Mouse (Mus musculus): ENCODE results near the gene Cntn5. TPM values are rescaled to one million over a fixed set of nuclear protein-coding genes. Genes with fewer than 3 reads are reported as not detected.

The Cntn5 gene
- polyA plus RNA-seq, 1 experiment = not detected

DNA sequence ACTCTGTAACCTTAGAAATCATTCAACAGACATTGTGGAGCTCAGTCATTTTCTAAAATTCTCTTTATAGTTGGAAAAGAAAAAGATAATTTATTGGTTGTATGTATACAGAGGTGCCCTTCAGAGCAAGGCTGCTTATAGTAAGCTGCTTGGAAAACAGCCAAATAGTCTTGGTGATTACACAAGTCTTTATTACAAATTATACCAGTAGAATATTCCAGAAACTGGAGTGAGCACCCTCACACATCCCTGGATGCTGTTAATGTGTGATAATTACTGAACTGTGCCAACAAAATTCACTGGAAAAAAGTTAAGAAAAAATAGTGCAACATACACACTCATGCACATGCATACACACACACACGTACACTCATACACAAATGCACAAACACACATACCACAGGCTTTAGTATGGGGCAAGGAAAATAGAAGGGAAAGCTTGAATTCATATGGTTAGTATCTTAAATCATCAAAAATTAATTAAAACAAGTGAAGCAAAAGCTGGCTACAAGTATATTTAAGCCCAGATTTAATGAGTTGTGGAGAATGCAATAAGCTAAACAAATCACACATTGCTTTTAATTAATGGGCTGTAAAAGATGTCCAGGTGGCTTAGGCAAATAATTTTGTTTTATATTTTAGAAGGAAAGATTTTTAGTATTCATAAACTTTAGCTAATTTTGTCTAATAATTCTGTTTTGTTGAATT, 783.1 kb downstream of the Cntn5 start:
- H3K36me3 ChIP-seq (ENCODE audit: control insufficient read depth, insufficient read depth) = no peaks in the 10 kb centered on the region
- TF ChIP-seq POLR2AphosphoS2 (IDR thresholded peaks at IDR 0.05; ENCODE audit: insufficient read length, low read depth) (no peak), POLR2A (IDR thresholded peaks at IDR 0.05; ENCODE audit: insufficient read length, low read depth) (no peak), USF1 (IDR thresholded peaks at IDR 0.05; ENCODE audit: low read depth) (no peak), TCF12 (IDR thresholded peaks at IDR 0.05; ENCODE audit: insufficient read depth, poor library complexity, severe bottlenecking) (no peak), MYOG (IDR thresholded peaks at IDR 0.05; ENCODE audit: control insufficient read depth in 1 of 3, insufficient read depth in 1 of 3, insufficient read length in 2 of 3, low read depth in 2 of 3) (no peak), MAX (IDR thresholded peaks at IDR 0.05; ENCODE audit: low read depth) (no peak), MYOD1 (IDR thresholded peaks at IDR 0.05; ENCODE audit: control insufficient read depth in 1 of 3, insufficient read length in 2 of 3, low read depth in 2 of 3) (no peak), SRF (IDR thresholded peaks at IDR 0.05; ENCODE audit: control insufficient read depth, insufficient read length, low read depth) (no peak), REST (IDR thresholded peaks at IDR 0.05; ENCODE audit: insufficient read depth, insufficient read length) (no peak), CEBPB (IDR thresholded peaks at IDR 0.05; ENCODE audit: insufficient read depth, poor library complexity, severe bottlenecking) (no peak), E2F4 (IDR thresholded peaks at IDR 0.05; ENCODE audit: insufficient read depth) (no peak), TCF3 (IDR thresholded peaks at IDR 0.05; ENCODE audit: insufficient read length, low read depth) (no peak)
- H3K4me3 ChIP-seq = no peak overlapping the region
- no peak overlapping the region for H3ac ChIP-seq (ENCODE audit: control insufficient read depth, insufficient read length)
- no peaks in the 10 kb centered on the region for H3K27me3 ChIP-seq (ENCODE audit: control insufficient read depth, insufficient read depth, insufficient read length)
- no peaks in the 10 kb centered on the region for H3K79me2 ChIP-seq (ENCODE audit: control insufficient read depth, insufficient read depth)
- H3K4me2 ChIP-seq (ENCODE audit: low read depth) = no peak overlapping the region

- Histone ChIP-seq H3K27me3 (ENCODE audit: control insufficient read depth, insufficient read depth, insufficient read length) (no peaks in the 10 kb centered on the region), H3K79me2 (ENCODE audit: control insufficient read depth, insufficient read depth) (no peaks in the 10 kb centered on the region), H3K4me3 (no peak overlapping the region), H3K36me3 (ENCODE audit: control insufficient read depth, insufficient read depth) (no peaks in the 10 kb centered on the region), H3ac (ENCODE audit: control insufficient read depth, insufficient read length) (no peak overlapping the region), H3K4me2 (ENCODE audit: low read depth) (no peak overlapping the region)
- TF ChIP-seq TCF12 (IDR thresholded peaks at IDR 0.05; ENCODE audit: insufficient read depth, poor library complexity, severe bottlenecking) (no peak), CEBPB (IDR thresholded peaks at IDR 0.05; ENCODE audit: insufficient read depth, poor library complexity, severe bottlenecking) (no peak)
Observed at GRCm38 (mm10) chr9:10116581-10116980, 788.0 kb downstream of the Cntn5 start.

GRCm38 (mm10) chr9:10109156-10109555, 795.4 kb downstream of the Cntn5 start:
- Histone ChIP-seq H3K4me2 (ENCODE audit: low read depth) (no peak overlapping the region), H3K27me3 (ENCODE audit: control insufficient read depth, insufficient read depth, insufficient read length) (no peaks in the 10 kb centered on the region), H3K4me3 (no peak overlapping the region), H3K36me3 (ENCODE audit: control insufficient read depth, insufficient read depth) (no peaks in the 10 kb centered on the region), H3ac (ENCODE audit: control insufficient read depth, insufficient read length) (no peak overlapping the region), H3K79me2 (ENCODE audit: control insufficient read depth, insufficient read depth) (no peaks in the 10 kb centered on the region)
- TF ChIP-seq MYOG (IDR thresholded peaks at IDR 0.05; ENCODE audit: control insufficient read depth in 1 of 3, insufficient read depth in 1 of 3, insufficient read length in 2 of 3, low read depth in 2 of 3) (no peak), MAX (IDR thresholded peaks at IDR 0.05; ENCODE audit: low read depth) (no peak)

DNA sequence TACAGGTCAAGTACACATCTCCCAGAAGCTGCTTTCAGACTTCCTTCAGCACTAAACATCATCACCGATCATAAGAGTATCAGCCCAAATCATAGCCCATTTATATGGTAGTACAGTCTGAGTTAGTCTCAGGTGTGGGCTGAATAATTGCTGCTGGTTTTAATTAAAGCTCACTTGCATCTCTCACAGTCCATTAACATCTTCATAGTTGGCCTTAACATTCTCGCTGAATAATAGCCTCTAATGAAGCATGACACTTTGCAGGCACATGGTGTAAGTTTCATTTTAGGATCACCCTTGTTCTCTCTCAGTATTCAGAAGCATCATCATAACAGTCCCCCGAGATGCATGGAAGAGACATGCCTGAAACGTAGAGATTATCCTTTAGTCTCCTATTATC, 796.7 kb downstream of the Cntn5 start:
- no peak overlapping the region for H3K4me2 ChIP-seq (ENCODE audit: low read depth)
- TF ChIP-seq MYOG (IDR thresholded peaks at IDR 0.05; ENCODE audit: control insufficient read depth in 1 of 3, insufficient read depth in 1 of 3, insufficient read length in 2 of 3, low read depth in 2 of 3) = no peak
- no peak for TF ChIP-seq USF1 (IDR thresholded peaks at IDR 0.05; ENCODE audit: low read depth)
- TF ChIP-seq POLR2A (IDR thresholded peaks at IDR 0.05; ENCODE audit: insufficient read length, low read depth) = no peak
- no peak for TF ChIP-seq SRF (IDR thresholded peaks at IDR 0.05; ENCODE audit: control insufficient read depth, insufficient read length, low read depth)
- TF ChIP-seq MYOD1 (IDR thresholded peaks at IDR 0.05; ENCODE audit: control insufficient read depth in 1 of 3, insufficient read length in 2 of 3, low read depth in 2 of 3) = no peak
- TF ChIP-seq TCF3 (IDR thresholded peaks at IDR 0.05; ENCODE audit: insufficient read length, low read depth) = no peak
- no peak for TF ChIP-seq REST (IDR thresholded peaks at IDR 0.05; ENCODE audit: insufficient read depth, insufficient read length)
- no peak for TF ChIP-seq CEBPB (IDR thresholded peaks at IDR 0.05; ENCODE audit: insufficient read depth, poor library complexity, severe bottlenecking)
- no peak for TF ChIP-seq TCF12 (IDR thresholded peaks at IDR 0.05; ENCODE audit: insufficient read depth, poor library complexity, severe bottlenecking)
- no peak for TF ChIP-seq POLR2AphosphoS2 (IDR thresholded peaks at IDR 0.05; ENCODE audit: insufficient read length, low read depth)
- no peak overlapping the region for H3K4me3 ChIP-seq
- no peaks in the 10 kb centered on the region for H3K36me3 ChIP-seq (ENCODE audit: control insufficient read depth, insufficient read depth)
- no peaks in the 10 kb centered on the region for H3K79me2 ChIP-seq (ENCODE audit: control insufficient read depth, insufficient read depth)
- no peaks in the 10 kb centered on the region for H3K27me3 ChIP-seq (ENCODE audit: control insufficient read depth, insufficient read depth, insufficient read length)
- no peak overlapping the region for H3ac ChIP-seq (ENCODE audit: control insufficient read depth, insufficient read length)

DNA sequence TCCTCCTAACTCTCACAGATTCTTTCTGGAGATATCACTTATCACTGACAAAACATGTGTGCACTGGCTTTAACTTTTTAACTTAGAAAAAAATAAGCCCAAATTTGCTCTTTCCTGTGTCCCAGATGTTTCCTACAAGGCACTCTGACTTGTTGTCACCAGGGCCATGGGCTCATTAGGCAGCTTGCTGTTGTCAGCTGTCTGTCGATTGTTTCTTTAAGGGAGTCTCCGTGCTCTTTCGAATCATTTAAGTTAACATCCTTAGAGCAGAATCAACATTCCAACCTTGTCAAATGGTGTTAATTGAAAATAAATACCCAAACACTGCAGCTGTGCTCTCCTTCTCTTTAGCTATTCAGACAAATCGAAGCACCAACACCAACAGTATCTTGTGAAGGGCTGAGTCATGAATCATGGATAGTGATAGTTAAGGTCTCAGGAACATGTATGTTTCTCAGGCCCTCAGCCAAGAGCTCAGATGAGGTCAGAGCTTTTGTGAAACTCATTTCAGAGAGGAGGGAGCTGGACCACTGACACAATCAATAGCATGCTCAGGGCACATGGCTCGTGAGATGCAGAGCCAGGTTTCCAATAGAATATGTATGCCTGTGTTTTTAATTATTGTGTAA, 802.6 kb downstream of the Cntn5 start:
- Histone ChIP-seq H3K4me3 (no peak overlapping the region), H3ac (ENCODE audit: control insufficient read depth, insufficient read length) (no peak overlapping the region), H3K27me3 (ENCODE audit: control insufficient read depth, insufficient read depth, insufficient read length) (no peaks in the 10 kb centered on the region), H3K79me2 (ENCODE audit: control insufficient read depth, insufficient read depth) (no peaks in the 10 kb centered on the region), H3K4me2 (ENCODE audit: low read depth) (no peak overlapping the region), H3K36me3 (ENCODE audit: control insufficient read depth, insufficient read depth) (no peaks in the 10 kb centered on the region)
- TF ChIP-seq USF1 (IDR thresholded peaks at IDR 0.05; ENCODE audit: low read depth) = no peak
- TF ChIP-seq POLR2A (IDR thresholded peaks at IDR 0.05; ENCODE audit: insufficient read length, low read depth) = no peak

Data from myocyte (in vitro differentiated cells).